Mouse (Mus musculus) CD8-positive naive resting alpha-beta T cell, adult 2 months (primary cell): ENCODE measurements at regions not wholly inside any gene's neighbourhood (a gene's known extent, or its start where the extent isn't known, plus 50 kb on each side); places are given as distances from the start of the nearest gene placed in this dataset.

Source experiments
- DNase-seq, 2 experiments: peaks; one replicate each; pipeline ENCODE4 v3.0.0; 2022; ENCODE audit warnings: low read depth in 2 of 2, low spot score in 2 of 2

GRCm38 (mm10) chr3:105130228-105130627 is 63.6 kb downstream of the 4930564D02Rik start:
- DNase-seq = no peak

- DNase-seq = no peak
Observed at GRCm38 (mm10) chr3:105131053-105131452, 64.4 kb downstream of the 4930564D02Rik start.

GRCm38 (mm10) chr3:105133011-105133410 is 66.4 kb downstream of the 4930564D02Rik start:
- peak; percentile 27 to 53 for DNase-seq

- no peak for DNase-seq
Observed at GRCm38 (mm10) chr3:105141170-105141971, 74.7 kb downstream of the 4930564D02Rik start.

- DNase-seq = no peak
Observed at GRCm38 (mm10) chr3:105142631-105143030, 76.0 kb downstream of the 4930564D02Rik start.

- peak in 1 of 2 experiments; percentile 19 for DNase-seq
Observed at GRCm38 (mm10) chr3:105151475-105152157, 85.0 kb downstream of the 4930564D02Rik start.

GRCm38 (mm10) chr3:105152158-105152541 is 85.5 kb downstream of the 4930564D02Rik start:
- no peak for DNase-seq

- no peak for DNase-seq
Observed at GRCm38 (mm10) chr3:105158376-105158775, 91.7 kb downstream of the 4930564D02Rik start.

GRCm38 (mm10) chr3:105165355-105165754 is 98.7 kb downstream of the 4930564D02Rik start:
- peak; percentile 53 to 68 for DNase-seq

GRCm38 (mm10) chr3:105169117-105169516 is 102.5 kb downstream of the 4930564D02Rik start:
- no peak for DNase-seq

GRCm38 (mm10) chr3:105171527-105171926 is 104.9 kb downstream of the 4930564D02Rik start:
- no peak for DNase-seq

GRCm38 (mm10) chr3:105172054-105172453 is 105.4 kb downstream of the 4930564D02Rik start:
- DNase-seq = no peak

- DNase-seq = no peak
Observed at GRCm38 (mm10) chr3:105191303-105191702, 124.7 kb downstream of the 4930564D02Rik start.

GRCm38 (mm10) chr3:105191830-105192229 is 125.2 kb downstream of the 4930564D02Rik start:
- DNase-seq = no peak

GRCm38 (mm10) chr3:105200735-105201134 is 134.1 kb downstream of the 4930564D02Rik start:
- DNase-seq = no peak

GRCm38 (mm10) chr3:105209164-105209563 is 142.5 kb downstream of the 4930564D02Rik start:
- no peak for DNase-seq

- no peak for DNase-seq
Observed at GRCm38 (mm10) chr3:105211023-105211422, 144.4 kb downstream of the 4930564D02Rik start.

GRCm38 (mm10) chr3:105211726-105212125 is 145.1 kb downstream of the 4930564D02Rik start:
- no peak for DNase-seq

- no peak for DNase-seq
Observed at GRCm38 (mm10) chr3:105214867-105215266, 148.2 kb downstream of the 4930564D02Rik start.

- no peak for DNase-seq
Observed at GRCm38 (mm10) chr3:105215729-105216128, 149.1 kb downstream of the 4930564D02Rik start.

- DNase-seq = no peak
Observed at GRCm38 (mm10) chr3:105219630-105220029, 153.0 kb downstream of the 4930564D02Rik start.

- DNase-seq = no peak
Observed at GRCm38 (mm10) chr3:105220641-105221040, 154.0 kb downstream of the 4930564D02Rik start.
